Mouse (Mus musculus): ENCODE results near the gene Rasl10a.

Rasl10a gene

DNA sequence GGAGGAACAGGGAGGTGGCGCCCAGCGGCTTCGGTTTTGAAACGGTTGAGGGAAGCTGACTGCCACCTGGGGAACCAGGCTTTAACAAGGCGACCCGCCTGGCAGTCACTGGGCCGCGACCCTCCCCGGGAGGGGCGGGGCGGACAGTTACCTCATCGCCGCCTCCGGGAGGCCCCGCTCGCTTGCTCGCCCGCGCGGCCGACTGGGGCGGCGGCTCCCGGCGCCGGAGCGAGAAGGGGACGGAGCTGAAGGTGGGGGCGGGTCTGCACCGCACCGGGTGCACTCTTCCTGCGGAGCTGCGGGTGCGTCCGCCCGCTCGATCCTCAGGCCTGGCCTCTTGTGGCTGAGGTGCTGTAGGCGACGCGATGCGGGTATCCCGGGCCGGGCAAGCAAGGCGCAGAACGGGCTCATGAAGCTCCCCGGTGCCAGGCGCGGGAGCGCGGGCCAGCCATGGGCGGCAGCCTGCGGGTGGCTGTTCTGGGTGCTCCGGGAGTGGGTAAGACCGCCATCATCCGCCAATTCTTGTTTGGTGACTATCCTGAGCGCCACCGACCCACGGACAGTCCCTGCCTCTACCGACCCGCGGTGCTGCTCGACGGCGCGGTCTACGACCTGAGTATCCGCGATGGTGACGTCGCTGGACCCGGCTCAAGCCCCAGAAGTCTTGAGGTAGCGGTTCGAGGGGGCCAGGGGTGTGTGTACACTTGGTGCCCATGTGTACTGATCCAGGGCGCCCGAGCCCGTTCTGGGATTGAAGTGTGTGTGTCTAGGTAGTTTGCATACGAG is at the start of gene Rasl10a:
Rasl10a (plus strand) TSS at position 273 of the 786 bp plus-strand sequence.
- DNase-seq, result no peak

- DNase-seq, result no peak
Measured at GRCm38 (mm10) chr11:5008867-5009266, 49.1 kb upstream of the Rasl10a start.

DNA sequence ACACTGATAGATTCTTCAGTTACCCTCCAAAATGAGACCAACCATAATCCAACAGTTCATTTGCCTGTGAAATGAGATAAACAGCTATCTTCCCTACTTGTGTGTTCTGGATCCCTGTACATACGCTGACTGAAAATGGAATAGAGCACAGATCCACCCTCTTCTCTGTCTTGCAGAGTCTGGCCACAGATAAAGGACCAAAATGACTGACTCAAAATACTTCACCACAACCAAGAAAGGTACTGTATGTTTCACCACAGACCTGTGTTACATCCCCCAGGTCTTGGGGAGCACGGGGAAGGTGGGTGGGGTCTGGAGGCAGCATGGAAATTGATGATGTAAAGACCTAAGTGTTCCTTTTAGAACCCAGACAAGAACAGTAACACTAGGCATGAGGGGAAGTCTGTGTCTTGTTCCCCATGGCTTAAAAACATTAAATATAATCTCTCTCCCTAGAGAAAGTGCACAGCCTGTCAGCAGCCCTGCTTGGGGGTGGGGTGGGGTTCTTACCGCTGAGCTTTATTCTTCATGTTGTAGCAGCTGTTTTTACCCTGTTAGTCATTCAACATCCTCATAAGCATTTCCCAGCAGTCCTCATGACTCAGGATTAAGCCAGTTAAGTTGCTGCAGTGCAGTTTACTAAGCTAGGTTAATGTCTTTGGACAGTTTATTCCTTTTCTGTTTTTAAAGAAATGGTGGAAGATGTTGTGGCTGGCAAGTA is 48.4 kb upstream of the Rasl10a start:
- no peak for DNase-seq

DNA sequence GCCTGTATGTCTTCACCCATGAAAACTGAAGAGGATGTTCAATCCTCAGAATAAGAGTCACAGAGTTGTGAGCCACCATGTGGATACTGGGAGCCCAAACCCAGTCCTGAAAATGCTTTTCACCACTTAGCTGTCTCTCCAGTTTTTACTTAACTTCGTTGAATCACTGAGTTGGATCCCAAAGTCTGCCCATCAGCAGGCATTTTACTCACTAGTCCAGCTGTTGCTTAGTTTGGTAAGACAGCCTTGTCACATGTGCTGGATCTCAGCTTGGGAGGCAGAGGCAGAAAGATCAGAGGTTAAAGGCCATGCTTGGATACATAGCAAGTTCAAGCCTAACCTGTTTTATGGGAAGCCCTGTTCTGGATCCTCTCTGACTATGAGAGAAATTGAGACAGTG is 47.7 kb upstream of the Rasl10a start:
- no peak for DNase-seq

GRCm38 (mm10) chr11:5011480-5011879 is 46.4 kb upstream of the Rasl10a start:
- DNase-seq, result no peak

DNA sequence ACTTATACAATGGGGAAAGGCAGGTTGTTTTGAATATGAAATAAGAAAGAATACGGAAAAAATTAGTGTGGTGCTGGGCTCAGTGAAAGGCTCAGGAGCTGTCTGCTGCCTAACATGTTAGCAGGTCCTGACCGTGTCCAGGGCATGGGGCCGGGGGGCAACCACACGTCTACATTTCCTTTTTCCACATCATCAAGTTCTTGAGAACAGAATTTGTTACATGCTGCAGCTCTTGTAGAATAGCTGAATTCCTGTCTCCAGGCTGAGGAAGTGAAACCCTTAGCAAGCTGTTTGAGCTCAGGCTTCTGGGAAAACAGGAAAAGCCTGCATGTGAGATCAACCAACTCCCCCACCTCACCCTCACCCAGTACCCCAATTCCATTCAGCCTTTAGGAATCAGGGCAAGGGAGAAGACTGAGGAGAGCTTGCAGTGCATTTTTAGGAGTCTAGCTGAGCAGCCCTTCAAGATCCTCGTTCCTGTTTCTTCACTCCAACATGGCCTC is 45.7 kb upstream of the Rasl10a start:
- DNase-seq, result no peak

DNA sequence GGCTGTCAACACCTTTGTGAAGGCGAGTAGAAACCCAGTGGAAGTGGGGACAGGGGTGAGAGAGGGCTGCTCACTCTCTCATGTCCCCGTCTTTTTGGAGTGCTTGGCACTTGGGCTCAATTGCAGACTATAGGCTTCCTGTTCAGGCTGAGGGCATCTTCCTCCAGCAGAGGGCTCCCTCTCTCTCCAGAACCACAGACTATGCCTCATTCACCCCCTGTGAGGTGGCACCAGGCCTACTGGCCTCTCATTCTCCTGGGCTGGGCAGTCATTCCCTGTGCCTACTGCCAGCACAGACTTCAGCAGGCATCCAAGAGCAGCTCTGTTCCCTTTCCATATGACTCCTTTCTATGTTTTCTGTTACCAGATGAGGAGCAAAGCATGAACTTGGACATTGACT is 42.2 kb upstream of the Rasl10a start:
- DNase-seq, result peak; percentile 90

DNA sequence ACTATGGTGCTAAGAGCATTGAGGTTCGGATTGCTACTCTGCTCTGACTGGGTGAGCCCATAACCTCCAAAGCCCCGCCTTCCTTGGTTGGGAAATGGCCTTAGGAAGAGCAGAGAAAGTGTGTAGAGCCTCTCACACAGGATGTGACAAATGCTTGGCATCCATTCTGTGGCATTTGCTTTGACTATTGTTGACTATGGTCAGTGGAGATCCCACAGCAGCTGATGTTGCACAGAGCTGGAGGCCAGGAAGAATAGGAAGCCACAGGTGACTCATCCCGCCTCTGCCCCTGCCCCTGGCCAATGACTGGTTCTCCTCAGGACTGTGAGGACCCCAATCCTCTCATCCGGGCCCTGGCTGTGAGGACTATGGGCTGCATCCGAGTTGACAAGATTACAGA is 41.6 kb upstream of the Rasl10a start:
- DNase-seq, result no peak

GRCm38 (mm10) chr11:5017506-5017905 is 40.4 kb upstream of the Rasl10a start:
- DNase-seq, result no peak

DNA sequence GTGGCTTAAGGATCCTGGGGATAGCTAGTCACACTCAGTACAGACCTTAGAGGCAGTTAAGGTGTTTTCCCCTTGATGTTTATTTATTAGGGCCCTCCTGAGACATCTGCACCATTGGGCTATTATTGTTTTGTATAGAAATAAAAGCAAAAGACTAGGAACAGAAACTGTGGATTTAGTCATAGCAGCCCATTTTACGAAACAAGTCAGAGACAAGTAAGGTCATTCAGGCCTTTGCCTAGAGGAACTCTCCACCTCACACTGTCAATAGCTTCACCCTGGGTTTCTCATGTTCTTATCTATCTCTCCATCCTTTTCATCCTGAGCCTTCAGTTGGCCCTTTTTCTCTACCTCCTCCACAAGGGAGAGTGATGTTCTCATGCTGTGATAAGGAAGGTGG is 32.8 kb upstream of the Rasl10a start:
- DNase-seq, result no peak

DNA sequence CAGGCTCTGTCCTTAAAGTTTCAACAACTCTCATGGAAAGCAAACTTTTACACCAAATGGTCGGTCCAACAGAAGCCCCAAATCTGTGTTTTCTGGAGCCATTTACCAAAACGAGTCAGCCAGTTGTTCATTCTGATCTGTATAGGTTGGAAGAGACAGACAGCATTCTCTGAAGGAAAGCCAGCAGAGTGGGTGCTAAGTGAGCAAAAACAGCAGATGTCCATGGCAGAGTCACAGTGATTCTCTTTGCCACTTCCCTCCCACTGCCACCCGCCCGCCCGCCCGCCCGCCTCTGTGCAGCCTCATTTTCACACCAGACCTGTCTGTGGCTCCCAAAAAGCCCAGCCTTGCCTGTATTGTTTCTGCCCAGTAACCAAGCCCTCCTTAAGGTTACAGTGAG is 29.7 kb upstream of the Rasl10a start:
- no peak for DNase-seq

DNA sequence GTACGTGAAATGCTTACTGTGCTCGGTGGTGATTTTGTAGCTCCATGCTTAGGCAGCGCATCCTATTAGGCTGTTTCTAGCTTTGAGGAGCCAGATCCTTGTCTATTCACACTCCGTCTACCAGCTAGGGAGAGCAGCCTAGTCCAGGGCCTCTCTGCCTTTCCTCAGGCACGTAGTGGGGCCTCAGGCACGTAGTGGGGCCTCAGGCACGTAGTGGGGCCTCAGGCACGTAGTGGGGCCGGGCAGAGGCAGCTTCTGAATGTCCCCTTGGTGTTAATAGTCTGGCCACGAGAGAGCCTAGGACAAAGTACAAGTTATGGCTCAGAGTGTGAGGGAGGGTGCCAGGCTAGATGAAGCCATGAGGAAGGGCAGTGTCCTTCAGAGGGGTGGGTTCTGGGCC is 25.2 kb upstream of the Rasl10a start:
- no peak for DNase-seq

DNA sequence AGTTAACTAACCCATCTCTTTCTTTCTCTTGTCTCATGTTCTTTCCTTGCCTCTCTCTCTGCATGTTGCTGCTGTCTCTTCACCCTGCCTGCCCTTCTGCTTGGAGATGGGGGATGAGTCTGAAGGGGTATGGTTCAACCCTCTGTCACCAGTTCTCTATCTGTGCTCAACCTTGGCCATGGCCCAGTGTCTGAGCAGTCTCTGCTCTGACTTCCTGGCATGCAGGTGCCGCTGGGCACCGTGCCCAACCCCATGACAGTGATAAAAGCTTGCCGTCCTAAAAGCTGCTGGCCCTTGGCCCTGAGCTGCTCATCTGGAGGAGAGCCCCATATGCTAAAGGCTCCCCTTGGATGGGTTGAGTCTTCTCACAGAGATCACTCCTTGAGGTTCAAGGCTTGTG is 24.8 kb upstream of the Rasl10a start:
- DNase-seq, result peak; percentile 57

DNA sequence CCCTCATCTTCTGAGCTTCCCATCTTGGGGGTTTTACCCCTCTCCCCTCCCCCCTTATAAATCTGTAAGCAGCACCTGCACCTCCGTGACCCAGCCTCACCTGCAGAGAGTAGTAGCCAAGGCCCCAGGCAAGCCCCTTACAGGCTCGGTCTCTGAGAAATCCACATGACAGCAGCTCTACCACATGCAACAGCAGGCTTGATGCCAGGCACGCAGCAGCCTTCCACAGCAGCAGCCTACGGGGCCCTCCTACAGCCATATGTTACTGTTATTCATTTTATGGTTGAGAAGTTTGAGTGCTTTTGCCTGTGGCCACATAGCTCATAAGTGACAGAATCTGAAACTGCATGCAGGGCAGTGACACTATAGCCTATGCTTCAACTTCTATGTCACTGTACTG is 22.5 kb upstream of the Rasl10a start:
- DNase-seq, result no peak

DNA sequence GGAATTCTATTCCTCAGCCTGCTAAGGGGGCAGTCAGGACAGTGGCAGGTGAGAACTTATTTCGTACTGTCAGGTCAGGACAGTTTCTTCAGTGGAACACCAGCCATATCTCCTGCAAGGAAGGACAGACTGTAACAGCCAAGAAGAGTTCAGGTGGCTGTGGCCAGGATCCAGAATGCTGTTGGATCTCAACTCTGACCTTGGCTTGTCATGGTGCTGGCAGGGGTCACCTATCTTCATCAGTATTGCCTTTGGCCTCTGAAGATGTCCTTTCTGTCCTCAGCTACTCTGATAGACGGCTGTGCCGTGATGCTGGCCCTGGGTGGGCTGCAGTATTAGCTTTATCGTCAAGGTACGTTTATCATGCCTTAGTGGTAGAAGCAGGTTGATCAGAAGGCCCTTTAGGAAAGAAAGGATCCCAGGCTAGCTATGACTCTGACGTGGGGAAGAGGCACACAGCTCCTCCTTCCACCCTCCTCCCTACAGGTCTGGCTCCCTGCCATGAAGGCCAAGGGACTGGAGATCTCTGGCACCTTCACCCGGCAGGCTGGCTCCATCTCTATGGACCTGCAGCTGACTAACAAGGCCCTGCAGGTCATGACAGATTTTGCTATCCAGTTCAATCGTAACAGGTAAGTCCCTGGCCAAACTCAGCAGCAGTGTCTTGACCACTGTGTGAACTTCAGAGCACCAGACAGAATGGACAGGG is 20.6 kb upstream of the Rasl10a start:
- peak; percentile 72 for DNase-seq

- DNase-seq, result no peak
Measured at GRCm38 (mm10) chr11:5040585-5040984, 17.3 kb upstream of the Rasl10a start.

GRCm38 (mm10) chr11:5041144-5041780 is 16.7 kb upstream of the Rasl10a start:
- no peak for DNase-seq

GRCm38 (mm10) chr11:5042645-5043381 is 15.1 kb upstream of the Rasl10a start:
- no peak for DNase-seq

DNA sequence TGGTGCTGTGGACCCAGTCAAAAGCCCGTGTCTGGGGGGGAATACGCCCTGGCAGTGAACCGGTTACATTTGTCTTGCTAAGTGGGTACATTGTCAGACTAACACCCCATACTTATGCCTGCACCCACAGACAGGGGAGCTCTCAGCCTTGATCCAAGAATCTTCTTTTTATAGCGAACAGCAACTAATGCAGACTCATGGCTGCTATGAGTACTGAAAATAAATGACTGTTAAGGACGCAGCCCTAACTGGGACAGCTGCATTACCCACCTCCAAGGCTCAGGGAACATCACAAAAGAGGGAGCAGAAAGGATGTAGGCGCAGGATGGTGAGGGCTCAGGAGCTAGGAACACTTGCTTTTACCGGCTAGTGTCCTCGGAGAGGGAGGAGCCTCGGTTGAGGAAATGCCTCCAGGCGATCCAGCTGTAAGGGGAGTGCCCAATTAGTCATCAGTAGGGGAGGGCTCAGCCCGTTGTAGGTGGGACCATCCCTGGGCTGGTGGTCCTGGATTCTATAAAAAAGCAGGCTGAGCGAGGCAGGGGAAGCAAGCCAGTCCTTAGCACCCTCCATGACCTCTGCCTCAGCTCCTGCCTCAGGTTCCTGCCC is 11.5 kb upstream of the Rasl10a start:
- DNase-seq, result no peak

GRCm38 (mm10) chr11:5051629-5052028 is 6.3 kb upstream of the Rasl10a start:
- no peak for DNase-seq

GRCm38 (mm10) chr11:5052200-5052854 is 5.6 kb upstream of the Rasl10a start:
- no peak for DNase-seq
